Mouse (Mus musculus) heart, postnatal 25 days (tissue): ENCODE results near the gene Arntl2. TPM values are rescaled to one million over a fixed set of nuclear protein-coding genes. Genes with fewer than 3 reads are reported as not detected.
A peak's percentile ranks its signal among the peaks of the same experiment; 100 is the strongest.
"Not testable (repeated sequence)": the region's sequence is repeated elsewhere in the genome, so short reads cannot be mapped to it uniquely, and the experiment has no call there.

Experiments used
- DNase-seq: peaks from one replicate; pipeline ENCODE4 v3.0.0; 2022; ENCODE audit warnings: low spot score
- intact Hi-C: fragments of 180-260 bp; cut with DNase I; formaldehyde crosslinking; loops from one replicate; pipeline ENCODE4 v1.15.1; 2025
- total RNA-seq, 2 experiments: library from RNA; stranded (reverse); gene quantifications; 2 replicates each; pipeline ENCODE4 v1.2.3; 2021

Arntl2 gene
- 1 to 10 TPM in 1 of 2 experiments, under 1 TPM in 1; 0.78 to 1.6 TPM for total RNA-seq

- intact Hi-C loops = no loop called here
- DNase-seq = peak; percentile 59
Observed at GRCm38 (mm10) chr6:146795924-146796545, at the start of gene Arntl2. TSS of gene Arntl2 (plus strand) at chr6:146796055.

DNA sequence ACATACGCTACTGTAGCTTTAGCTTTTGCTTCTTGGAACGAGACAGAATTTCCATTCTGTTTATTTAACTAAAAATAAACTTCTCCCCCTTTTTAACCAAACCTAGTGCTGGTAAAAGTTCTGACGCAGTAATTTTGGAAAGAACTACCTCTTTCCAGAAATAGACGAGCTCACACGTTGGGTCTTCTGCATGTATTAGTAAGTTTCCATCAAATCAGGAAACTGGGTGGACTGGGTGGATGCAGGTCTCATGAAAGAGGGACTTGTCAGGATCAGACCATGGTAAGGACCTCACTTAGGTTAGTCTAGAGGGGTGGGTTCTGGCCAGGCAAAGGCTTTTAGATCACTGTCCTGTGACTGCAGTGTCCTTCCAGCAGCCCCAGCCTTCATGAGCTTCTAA is 49.3 kb upstream of the Arntl2 start:
- no peak for DNase-seq

GRCm38 (mm10) chr6:146747057-146747456 is 48.8 kb upstream of the Arntl2 start:
- no peak for DNase-seq
- intact Hi-C loops = no loop called here

More for the DNA sequence above, 49.3 kb upstream of the Arntl2 start:
- intact Hi-C loops = no loop called here

DNA sequence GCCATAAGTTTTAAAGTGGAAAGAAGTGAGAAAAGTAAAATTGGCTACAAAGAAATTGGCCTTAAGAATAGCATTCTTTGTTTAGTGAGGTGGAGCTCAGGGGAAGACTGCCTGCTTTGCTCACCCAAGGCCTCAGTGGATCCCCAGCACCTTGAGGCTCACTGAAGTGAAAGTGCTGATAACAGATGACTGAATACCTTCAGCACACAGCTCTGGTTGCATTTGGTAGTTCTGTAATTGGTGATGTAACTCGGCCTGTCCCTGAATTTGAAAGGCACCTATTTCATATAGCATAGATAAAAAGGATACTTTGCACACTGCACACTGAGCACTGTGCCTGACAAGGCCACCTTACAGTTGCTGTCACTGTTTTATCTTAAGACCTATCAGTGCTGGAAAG is 47.6 kb upstream of the Arntl2 start:
- no peak for DNase-seq
- intact Hi-C loops = no loop called here

- intact Hi-C loops = no loop called here
- no peak for DNase-seq
Observed at GRCm38 (mm10) chr6:146751671-146752070, 44.2 kb upstream of the Arntl2 start.

DNA sequence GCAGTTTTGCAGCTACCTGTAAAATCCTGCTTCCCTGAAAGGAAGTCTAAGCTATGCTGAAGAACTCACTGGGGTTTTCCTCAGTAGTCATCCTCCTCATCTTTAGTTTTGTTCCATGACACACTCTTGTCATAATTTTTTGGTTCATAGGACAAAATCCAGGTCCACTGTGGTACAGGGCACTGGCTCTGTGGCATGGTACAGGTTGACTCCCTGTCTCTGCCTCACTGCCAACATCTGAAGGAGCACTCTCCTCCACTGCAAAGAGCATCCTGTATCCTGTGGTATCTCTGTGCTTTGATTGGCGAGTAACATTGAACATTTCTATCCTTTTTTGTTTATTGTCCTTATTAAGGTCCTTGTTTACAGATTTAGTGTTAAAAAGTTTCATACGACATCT is 43.7 kb upstream of the Arntl2 start:
- DNase-seq = no peak
- intact Hi-C loops = no loop called here

DNA sequence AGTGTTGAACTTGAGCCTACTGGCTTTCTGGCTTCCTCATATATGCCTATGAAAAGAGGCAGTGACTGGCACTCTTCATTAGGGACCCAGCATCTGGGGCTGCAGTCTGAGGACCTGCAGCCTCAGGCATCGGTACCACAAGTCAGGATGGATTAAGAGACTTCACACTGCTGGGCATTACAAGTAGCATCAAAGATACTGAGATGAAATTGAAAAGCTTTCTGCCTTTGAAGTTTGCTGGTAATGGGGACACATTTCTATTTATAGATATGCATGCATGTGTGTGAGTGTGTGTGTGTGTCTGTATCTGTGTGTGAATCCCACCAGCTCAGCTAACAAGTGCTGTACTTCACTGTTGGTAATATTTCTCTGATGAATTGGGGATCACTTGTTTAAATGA is 43.2 kb upstream of the Arntl2 start:
- DNase-seq = no peak
- intact Hi-C loops = no loop called here

DNA sequence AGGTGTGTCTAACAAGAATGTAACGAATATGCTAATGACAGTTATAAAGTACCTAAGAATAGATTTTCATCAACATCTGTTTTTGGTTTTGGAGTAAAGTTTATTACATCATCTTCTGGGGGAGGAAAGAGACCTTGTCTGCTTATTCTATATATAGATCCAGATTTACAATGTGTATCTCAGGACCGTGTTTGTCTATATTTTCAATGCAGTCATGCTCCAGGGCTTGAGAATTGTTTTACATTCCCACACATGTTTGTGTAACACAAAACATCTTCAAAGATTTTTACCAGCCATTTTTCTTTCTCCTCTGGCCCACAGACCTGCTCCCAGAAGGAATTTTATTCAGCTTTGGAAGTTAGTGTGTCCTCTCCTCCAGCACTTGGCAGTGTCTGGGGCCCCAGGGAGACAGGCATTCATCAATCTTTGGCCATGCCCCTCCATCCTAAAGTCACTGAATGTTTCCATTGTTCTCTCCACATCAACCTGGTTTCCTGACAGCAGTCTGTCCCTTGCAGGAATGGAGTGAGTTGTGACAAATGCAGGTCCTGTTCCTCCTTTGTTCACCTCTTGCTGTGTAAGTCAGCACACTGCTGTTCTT is 42.2 kb upstream of the Arntl2 start:
- intact Hi-C loops = no loop called here
- no peak for DNase-seq

DNA sequence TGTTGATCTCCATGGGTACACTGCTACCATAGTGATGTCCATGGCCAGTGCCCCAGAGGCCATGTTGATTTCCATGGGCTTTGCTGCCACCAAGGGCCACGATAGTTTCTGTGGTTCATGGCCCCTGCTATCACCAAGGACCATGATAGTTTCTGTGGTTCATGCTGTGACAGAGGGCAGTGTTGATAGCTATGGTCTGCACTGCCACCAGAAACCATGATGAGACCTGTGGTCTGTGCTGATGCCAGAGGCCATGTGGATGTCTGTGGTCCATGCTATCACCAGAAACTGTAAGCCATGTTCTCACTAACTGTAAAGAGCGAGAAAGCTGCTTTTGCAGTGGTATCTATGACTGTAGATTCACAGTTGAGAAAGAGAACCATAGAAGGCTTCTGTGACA is 40.7 kb upstream of the Arntl2 start:
- intact Hi-C loops = no loop called here
- DNase-seq = no peak

DNA sequence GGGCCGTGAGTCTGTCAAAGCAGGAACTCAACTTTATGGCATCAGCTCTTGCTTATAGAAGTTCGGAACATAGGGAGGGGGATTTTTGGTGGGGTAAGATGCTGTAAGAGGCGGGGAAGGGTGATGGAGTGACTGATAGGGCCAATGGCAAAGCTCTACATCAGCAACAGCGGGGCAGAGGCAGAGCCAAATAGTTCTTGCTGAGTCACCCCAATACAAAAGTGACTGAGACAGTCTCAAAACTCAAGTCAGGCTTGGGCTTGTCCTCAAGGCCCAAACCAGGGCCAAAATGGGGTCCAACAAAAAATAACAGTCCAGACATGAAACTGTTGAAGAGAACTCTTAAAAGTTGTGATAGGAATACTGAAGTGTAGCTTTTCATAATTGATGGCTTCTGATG is 40.2 kb upstream of the Arntl2 start:
- intact Hi-C loops = no loop called here
- DNase-seq = no peak

DNA sequence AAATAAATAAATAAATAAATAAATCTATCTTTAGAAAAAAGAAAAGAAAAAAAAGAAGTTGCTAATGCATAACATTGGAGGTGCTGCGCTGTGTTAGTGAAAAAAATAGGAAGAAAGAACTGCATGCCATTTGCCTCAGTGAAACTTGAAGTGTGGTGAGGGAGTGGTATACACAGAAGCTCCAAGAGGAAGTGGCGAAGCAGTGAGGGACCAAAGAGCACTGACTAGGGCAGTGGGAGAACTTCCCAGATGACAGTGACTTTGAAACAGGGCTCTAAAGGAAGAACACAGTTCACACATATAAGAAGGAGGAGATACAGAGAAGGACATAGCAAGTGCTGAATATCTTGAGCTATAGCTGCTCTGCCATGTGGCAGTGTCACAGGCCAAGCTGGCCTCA is 36.8 kb upstream of the Arntl2 start:
- DNase-seq = no peak

GRCm38 (mm10) chr6:146760022-146760421 is 35.8 kb upstream of the Arntl2 start:
- intact Hi-C loops = loop anchor here (2.0 to 5.0 kb wide), 2 partner anchors 31 to 73 kb away; no protein-coding TSS in a partner anchor
- DNase-seq = no peak

More for the DNA sequence above, 36.8 kb upstream of the Arntl2 start:
- intact Hi-C loops = no loop called here

GRCm38 (mm10) chr6:146760736-146761135 is 35.1 kb upstream of the Arntl2 start:
- DNase-seq = no peak
- intact Hi-C loops = loop anchor here (2.0 to 5.0 kb wide), 2 partner anchors 32 to 73 kb away; no protein-coding TSS in a partner anchor

DNA sequence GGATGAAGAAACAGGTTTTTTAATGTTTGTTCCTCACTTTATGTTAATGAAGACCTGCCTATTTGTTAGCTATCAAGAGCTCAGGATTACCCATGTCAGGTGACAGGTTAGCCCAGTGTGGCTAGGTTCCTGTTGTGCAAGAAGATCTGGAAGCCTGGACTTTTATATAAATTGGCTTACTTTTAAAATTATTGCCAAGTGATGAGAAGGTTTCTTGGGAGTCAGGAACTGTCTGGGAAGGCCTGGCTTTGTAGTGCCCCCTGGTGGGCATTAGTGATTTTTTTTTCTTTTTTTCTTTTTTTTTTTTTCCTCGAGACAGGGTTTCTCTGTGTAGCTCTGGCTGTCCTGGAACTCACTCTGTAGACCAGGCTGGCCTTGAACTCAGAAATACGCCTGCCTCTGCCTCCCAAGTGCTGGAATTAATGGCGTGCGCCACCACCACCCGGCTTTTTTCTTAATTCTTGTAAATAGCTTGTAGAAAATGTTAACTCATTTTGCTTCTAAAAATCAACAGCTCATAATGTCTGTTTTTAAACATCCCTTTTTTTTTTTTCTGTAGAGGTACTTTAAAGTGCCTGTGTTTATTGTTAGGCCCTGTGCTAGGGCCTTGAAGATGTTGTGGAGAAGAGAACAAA is 33.5 kb upstream of the Arntl2 start:
- DNase-seq = no peak
- intact Hi-C loops = loop anchor here (1.0 to 5.0 kb wide), 2 partner anchors 75 to 98 kb away; no protein-coding TSS in a partner anchor

GRCm38 (mm10) chr6:146764593-146764992 is 31.3 kb upstream of the Arntl2 start:
- DNase-seq = no peak
- intact Hi-C loops = loop anchor here (5.0 kb wide), 1 partner anchor 77 kb away; no protein-coding TSS in a partner anchor

DNA sequence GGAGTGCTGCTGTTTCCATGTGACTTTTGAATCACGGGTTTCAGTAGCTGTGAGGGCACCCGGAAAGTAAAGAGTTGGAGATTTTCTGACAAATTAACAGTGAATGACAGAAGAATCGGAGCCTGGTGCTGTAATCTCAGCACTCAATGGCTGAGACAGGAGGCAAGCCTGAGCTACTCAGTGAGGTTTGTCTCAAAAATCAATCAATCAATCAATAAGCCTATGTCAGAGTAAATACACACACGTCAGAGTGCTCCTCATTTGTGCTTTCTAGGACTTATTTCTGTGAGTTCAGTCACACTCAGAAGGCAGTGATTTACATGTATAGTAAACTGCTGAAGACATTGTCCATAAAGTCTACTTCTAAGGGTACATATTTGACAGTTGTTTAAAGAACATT is 30.6 kb upstream of the Arntl2 start:
- no peak for DNase-seq
- intact Hi-C loops = no loop called here

DNA sequence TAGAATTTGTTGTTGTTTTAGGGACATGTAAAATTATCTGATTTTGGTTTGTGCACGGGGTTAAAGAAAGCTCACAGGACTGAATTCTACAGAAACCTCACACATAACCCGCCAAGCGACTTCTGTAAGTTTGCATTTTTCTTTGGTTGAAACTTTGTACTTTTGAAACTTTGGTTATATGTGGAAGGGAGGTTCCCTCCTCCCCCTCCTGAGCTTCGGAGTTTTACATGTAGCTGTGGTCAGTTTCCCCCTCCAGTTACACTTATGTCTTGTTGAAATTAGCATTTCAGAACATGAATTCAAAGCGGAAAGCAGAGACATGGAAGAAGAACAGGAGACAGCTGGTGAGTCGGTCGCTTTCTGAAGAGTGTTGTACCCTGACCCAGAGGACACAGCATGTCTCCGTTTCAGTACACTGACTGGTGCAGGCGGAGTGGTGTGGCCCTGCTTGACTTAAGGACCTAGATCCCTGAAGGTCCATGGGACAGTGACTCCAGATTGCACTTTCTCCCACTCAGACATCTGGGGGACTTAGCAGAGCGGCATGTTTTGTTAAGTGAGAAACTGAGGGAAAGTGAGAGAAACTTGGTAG is 26.9 kb upstream of the Arntl2 start:
- no peak for DNase-seq
- intact Hi-C loops = no loop called here

DNA sequence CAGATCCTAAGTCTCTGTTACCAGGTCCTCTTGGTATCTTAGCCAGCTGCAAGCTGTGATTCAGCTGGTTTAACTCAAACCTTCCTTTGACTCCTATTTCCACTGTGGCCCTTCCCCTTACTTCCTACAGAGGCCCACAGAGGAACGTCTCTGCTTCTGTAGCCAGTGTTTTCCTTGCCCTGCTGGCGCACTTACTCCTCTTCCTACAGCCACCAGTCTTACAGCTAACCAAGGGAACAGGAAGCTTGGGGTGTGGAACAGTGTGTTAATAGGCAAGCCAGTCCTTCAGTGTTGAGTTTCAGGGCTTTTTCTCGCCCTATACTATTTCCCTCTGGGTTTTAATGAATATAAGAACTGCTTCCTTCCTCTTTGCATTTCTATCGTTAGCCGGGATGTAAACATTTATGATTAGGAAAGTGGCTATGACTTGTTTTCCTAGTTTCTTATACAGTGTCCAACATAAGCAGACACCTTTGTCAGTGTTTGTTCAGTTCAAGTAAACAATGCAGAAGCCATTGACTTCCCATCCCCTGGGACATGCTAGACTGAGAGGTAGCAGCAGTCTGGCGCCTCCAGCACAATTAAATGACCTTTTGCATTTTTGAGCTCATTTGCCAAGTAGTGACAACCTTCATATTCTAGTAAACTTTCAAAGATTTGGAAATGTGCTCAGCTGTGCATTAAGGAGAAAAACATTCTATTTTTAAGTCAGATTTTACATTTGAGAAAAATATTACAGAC is 25.7 kb upstream of the Arntl2 start:
- intact Hi-C loops = no loop called here
- DNase-seq = peak; percentile 26

GRCm38 (mm10) chr6:146770808-146771207 is 25.0 kb upstream of the Arntl2 start:
- DNase-seq = no peak
- intact Hi-C loops = no loop called here

- DNase-seq, intact Hi-C loops: not testable (repeated sequence)
Observed at GRCm38 (mm10) chr6:146775864-146776263, 20.0 kb upstream of the Arntl2 start.
